Comparison of ENCODE assay signal across 16 mouse cellular contexts in the genomic region with DNA sequence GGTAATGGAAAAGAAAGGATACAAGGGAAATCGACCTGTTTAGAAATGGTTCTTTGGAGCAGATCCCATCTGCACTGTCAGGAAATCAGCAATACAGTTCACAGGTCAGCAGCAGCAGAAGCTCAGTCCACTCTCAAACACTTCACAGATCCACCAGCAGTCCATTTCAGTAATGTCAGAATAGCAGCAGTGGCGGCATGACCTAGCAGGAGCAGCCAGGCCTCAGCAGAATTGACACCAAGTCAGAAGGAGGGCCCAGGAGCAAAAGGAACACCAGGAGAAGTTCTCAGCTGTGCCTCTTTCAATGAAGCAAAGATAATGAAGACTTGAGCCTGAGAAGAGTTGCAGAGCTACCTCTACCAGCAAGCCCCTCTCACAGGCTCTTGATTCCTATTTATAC.
"Had no signal": no experiment of that assay in that cellular context is flagged by ENCODE, and none has a peak within 500 bp of the region (broad histone marks: within the 10 kb centered on the region; RNA-seq: fewer than 3 reads in every experiment).

No protein-coding gene starts in this region.

- H3K27me3 ChIP-seq: neural tube, embryonic 13.5 days; neural tube, embryonic 15.5 days; stomach, embryonic 15.5 days had no signal

- DNase-seq: retina, postnatal 1 day; right cerebral cortex, adult 18-20 months; right cerebral cortex, postnatal 14 days; right cerebral cortex, postnatal 25 days; right cerebral cortex, postnatal 4 days; spleen, adult 18-20 months; thymus, adult 18-20 months; thymus, adult 2 months; thymus, postnatal 14 days; thymus, postnatal 25 days; thymus, postnatal 36 days; thymus, postnatal 4 days had no signal

- H3K9me3 ChIP-seq: neural tube, embryonic 13.5 days; neural tube, embryonic 15.5 days; stomach, embryonic 15.5 days had no signal

- H3K27ac ChIP-seq: neural tube, embryonic 13.5 days; neural tube, embryonic 15.5 days; stomach, embryonic 15.5 days; stomach, postnatal 0 days had no signal

- H3K4me3 ChIP-seq: neural tube, embryonic 13.5 days; neural tube, embryonic 15.5 days; stomach, embryonic 15.5 days had no signal

- H3K4me2 ChIP-seq: neural tube, embryonic 13.5 days; neural tube, embryonic 15.5 days; stomach, embryonic 15.5 days had no signal

- H3K36me3 ChIP-seq: neural tube, embryonic 13.5 days; neural tube, embryonic 15.5 days; stomach, embryonic 15.5 days had no signal

- H3K9ac ChIP-seq: neural tube, embryonic 13.5 days; neural tube, embryonic 15.5 days; stomach, embryonic 15.5 days had no signal

- H3K4me1 ChIP-seq: neural tube, embryonic 13.5 days; neural tube, embryonic 15.5 days; stomach, embryonic 15.5 days had no signal
